Mouse (Mus musculus): ENCODE results near the gene Nme2. TPM values are rescaled to one million over a fixed set of nuclear protein-coding genes. Genes with fewer than 3 reads are reported as not detected.

The Nme2 gene
- polyA plus RNA-seq, 1 experiment, result 181 TPM

Other genes starting within 250 kb of the Nme2 start
- gene Utp18, start 70.5 kb downstream of the Nme2 start, polyA plus RNA-seq (2012; rRNA removed), result 2.6 and 2.8 TPM in 2 replicates
- gene Mbtd1, start 70.4 kb downstream of the Nme2 start, polyA plus RNA-seq (2012; rRNA removed), result 3.0 and 4.0 TPM in 2 replicates
- 46.1 and 54.1 TPM in 2 replicates for gene Gm20390, start 12.0 kb upstream of the Nme2 start, polyA plus RNA-seq (2012; rRNA removed)
- gene Nme1, start 12.3 kb upstream of the Nme2 start, polyA plus RNA-seq (2012; rRNA removed), result 144 and 156 TPM in 2 replicates
- gene Spag9, start 39.8 kb upstream of the Nme2 start, polyA plus RNA-seq (2012; rRNA removed), result 5.2 and 11.0 TPM in 2 replicates

Measured in large intestine, adult 2 months (tissue).